Mouse (Mus musculus) erythroblast, embryonic 14.5 days (primary cell): ENCODE results near the gene Camk2b. TPM values are rescaled to one million over a fixed set of nuclear protein-coding genes. Genes with fewer than 3 reads are reported as not detected.
"Not testable (repeated sequence)": the region's sequence is repeated elsewhere in the genome, so short reads cannot be mapped to it uniquely, and the experiment has no call there.

Experiments used
- H3K27me3 ChIP-seq: 2 replicates; pipeline ENCODE4 v1.6.1; 2012; ENCODE audit warnings: inconsistent platforms; ENCODE audit not compliant: control insufficient read depth
- H3K36me3 ChIP-seq: 2 replicates; pipeline ENCODE4 v1.6.1; 2012; ENCODE audit warnings: mild to moderate bottlenecking, inconsistent platforms; ENCODE audit not compliant: control insufficient read depth
- H3K4me1 ChIP-seq: 2 replicates; pipeline ENCODE4 v1.6.1; 2012; ENCODE audit warnings: inconsistent platforms; ENCODE audit not compliant: control insufficient read depth
- H3K4me3 ChIP-seq: replicated peaks from 2 replicates; pipeline ENCODE3; 2012; ENCODE audit warnings: moderate library complexity, mild to moderate bottlenecking, inconsistent platforms
- H3K9me3 ChIP-seq: 2 replicates; pipeline ENCODE4 v1.6.1; 2012; ENCODE audit warnings: low read length, inconsistent platforms, mixed read lengths; ENCODE audit not compliant: control insufficient read depth
- GATA1 ChIP-seq: IDR thresholded peaks from 2 replicates; pipeline ENCODE4 v1.6.1; 2012; ENCODE audit warnings: low read length, inconsistent platforms, mixed read lengths
- TAL1 ChIP-seq: IDR thresholded peaks from 3 replicates; pipeline ENCODE4 v1.6.1; 2012; ENCODE audit warnings: low read length, inconsistent platforms, mixed read lengths
- polyA plus RNA-seq: library from polyadenylated mRNA; stranded (reverse); fragments of >175 nt; gene quantifications from 2 replicates; pipeline ENCODE4 v1.2.3, GENCODE M21; 2012

Gene Camk2b
- polyA plus RNA-seq = not detected in 2 replicates

- no peaks in the 10 kb centered on the region for H3K9me3 ChIP-seq
- H3K27me3 ChIP-seq = peaks cover 68% of the 10 kb centered on the region
- H3K4me3 ChIP-seq = no peak within 1 kb of the TSS
- no peaks in the 10 kb centered on the region for H3K36me3 ChIP-seq
- no peak for TF ChIP-seq GATA1
- no peak for TF ChIP-seq TAL1
- no peaks in the 10 kb centered on the region for H3K4me1 ChIP-seq
Measured at GRCm38 (mm10) chr11:6066176-6066575, at the start of gene Camk2b. Camk2b (minus strand) TSS chr11:6066362.

GRCm38 (mm10) chr11:6111734-6112484 lies 45.7 kb upstream of the Camk2b start:
- no peaks in the 10 kb centered on the region for H3K9me3 ChIP-seq
- TF ChIP-seq TAL1 (no peak), GATA1 (no peak)
- H3K4me3 ChIP-seq = no peak overlapping the region
- H3K27me3 ChIP-seq = no peaks in the 10 kb centered on the region
- H3K4me1 ChIP-seq = no peaks in the 10 kb centered on the region
- H3K36me3 ChIP-seq = peaks cover 68% of the 10 kb centered on the region

GRCm38 (mm10) chr11:6109990-6110389 lies 43.8 kb upstream of the Camk2b start:
- H3K4me1 ChIP-seq = no peaks in the 10 kb centered on the region
- TF ChIP-seq TAL1 (no peak), GATA1 (no peak)
- H3K36me3 ChIP-seq = peaks cover 79% of the 10 kb centered on the region
- no peaks in the 10 kb centered on the region for H3K27me3 ChIP-seq
- H3K9me3 ChIP-seq = no peaks in the 10 kb centered on the region
- H3K4me3 ChIP-seq = no peak overlapping the region

- Histone ChIP-seq H3K4me1 (no peaks in the 10 kb centered on the region), H3K4me3 (no peak overlapping the region), H3K36me3 (peaks cover 76% of the 10 kb centered on the region), H3K9me3 (no peaks in the 10 kb centered on the region), H3K27me3 (no peaks in the 10 kb centered on the region)
- no peak for TF ChIP-seq TAL1
- no peak for TF ChIP-seq GATA1
Measured at GRCm38 (mm10) chr11:6108296-6108695, 42.1 kb upstream of the Camk2b start.

- no peak overlapping the region for H3K4me3 ChIP-seq
- no peaks in the 10 kb centered on the region for H3K9me3 ChIP-seq
- no peaks in the 10 kb centered on the region for H3K4me1 ChIP-seq
- no peaks in the 10 kb centered on the region for H3K27me3 ChIP-seq
- no peak for TF ChIP-seq GATA1
- TF ChIP-seq TAL1 = no peak
- peaks cover 71% of the 10 kb centered on the region for H3K36me3 ChIP-seq
Measured at GRCm38 (mm10) chr11:6107722-6108121, 41.6 kb upstream of the Camk2b start.

GRCm38 (mm10) chr11:6104734-6105133 lies 38.6 kb upstream of the Camk2b start:
- Histone ChIP-seq H3K4me1 (no peaks in the 10 kb centered on the region), H3K4me3 (no peak overlapping the region), H3K9me3 (no peaks in the 10 kb centered on the region), H3K36me3 (peaks cover 42% of the 10 kb centered on the region), H3K27me3 (no peaks in the 10 kb centered on the region)
- TF ChIP-seq GATA1 (no peak), TAL1 (no peak)

- H3K4me3 ChIP-seq, H3K27me3 ChIP-seq, H3K36me3 ChIP-seq, H3K4me1 ChIP-seq, H3K9me3 ChIP-seq: not testable (repeated sequence)
Measured at GRCm38 (mm10) chr11:6096637-6097036, 30.5 kb upstream of the Camk2b start.

GRCm38 (mm10) chr11:6086991-6087390 lies 20.8 kb upstream of the Camk2b start:
- H3K4me3 ChIP-seq = no peak overlapping the region
- H3K36me3 ChIP-seq = no peaks in the 10 kb centered on the region
- no peaks in the 10 kb centered on the region for H3K9me3 ChIP-seq
- no peak for TF ChIP-seq TAL1
- no peak for TF ChIP-seq GATA1
- no peaks in the 10 kb centered on the region for H3K27me3 ChIP-seq
- H3K4me1 ChIP-seq = no peaks in the 10 kb centered on the region

GRCm38 (mm10) chr11:6078737-6079136 lies 12.6 kb upstream of the Camk2b start:
- TF ChIP-seq TAL1 (no peak), GATA1 (no peak)
- no peaks in the 10 kb centered on the region for H3K27me3 ChIP-seq
- H3K4me3 ChIP-seq = no peak overlapping the region
- no peaks in the 10 kb centered on the region for H3K9me3 ChIP-seq
- no peaks in the 10 kb centered on the region for H3K4me1 ChIP-seq
- no peaks in the 10 kb centered on the region for H3K36me3 ChIP-seq

- H3K27me3 ChIP-seq = peaks cover 3% of the 10 kb centered on the region; the same call in 1 of the 2 replicates
- TF ChIP-seq TAL1 (no peak), GATA1 (no peak)
- H3K9me3 ChIP-seq = no peaks in the 10 kb centered on the region
- H3K4me3 ChIP-seq = no peak overlapping the region
- H3K4me1 ChIP-seq = no peaks in the 10 kb centered on the region
- H3K36me3 ChIP-seq = no peaks in the 10 kb centered on the region
Measured at GRCm38 (mm10) chr11:6075618-6076066, 9.5 kb upstream of the Camk2b start.
